Mouse (Mus musculus) Muller cell, postnatal 12 days (primary cell): ENCODE data around the gene Cnr1.

Source experiments
- DNase-seq: peaks from one replicate; pipeline ENCODE4 v3.0.0-alpha.2; 2015; ENCODE audit errors: inconsistent ontology term

The Cnr1 gene

DNA sequence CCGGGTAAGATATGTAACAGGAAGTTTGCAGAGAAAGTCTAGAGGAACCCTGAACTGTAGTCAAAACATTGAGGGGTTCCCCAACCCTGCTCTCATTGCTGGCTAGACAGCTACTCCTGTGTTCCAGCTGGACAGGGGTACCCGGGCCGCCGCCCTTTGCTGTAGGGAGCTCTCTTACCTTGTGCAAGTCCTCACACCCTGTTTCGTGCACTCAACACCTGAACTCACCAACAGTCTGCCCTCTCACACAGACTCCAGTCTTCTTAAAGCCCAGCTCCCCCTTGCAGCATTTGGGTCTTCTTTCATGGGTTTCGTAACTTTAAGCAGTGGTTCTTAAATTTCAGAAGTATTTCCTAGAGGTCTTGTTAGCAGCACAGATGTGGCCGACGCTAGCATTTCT, 7.0 kb downstream of the Cnr1 start:
- no peak for DNase-seq

GRCm38 (mm10) chr4:33941557-33941956, 17.2 kb downstream of the Cnr1 start:
- no peak for DNase-seq

DNA sequence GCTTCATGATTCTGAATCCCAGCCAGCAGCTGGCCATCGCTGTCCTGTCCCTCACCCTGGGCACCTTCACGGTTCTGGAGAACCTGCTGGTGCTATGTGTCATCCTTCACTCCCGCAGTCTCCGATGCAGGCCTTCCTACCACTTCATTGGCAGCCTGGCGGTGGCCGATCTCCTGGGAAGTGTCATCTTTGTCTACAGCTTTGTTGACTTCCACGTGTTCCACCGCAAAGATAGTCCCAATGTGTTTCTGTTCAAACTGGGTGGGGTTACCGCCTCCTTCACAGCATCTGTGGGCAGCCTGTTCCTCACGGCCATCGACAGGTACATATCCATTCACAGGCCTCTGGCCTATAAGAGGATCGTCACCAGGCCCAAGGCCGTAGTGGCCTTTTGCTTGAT, 19.5 kb downstream of the Cnr1 start:
- DNase-seq: no peak

DNA sequence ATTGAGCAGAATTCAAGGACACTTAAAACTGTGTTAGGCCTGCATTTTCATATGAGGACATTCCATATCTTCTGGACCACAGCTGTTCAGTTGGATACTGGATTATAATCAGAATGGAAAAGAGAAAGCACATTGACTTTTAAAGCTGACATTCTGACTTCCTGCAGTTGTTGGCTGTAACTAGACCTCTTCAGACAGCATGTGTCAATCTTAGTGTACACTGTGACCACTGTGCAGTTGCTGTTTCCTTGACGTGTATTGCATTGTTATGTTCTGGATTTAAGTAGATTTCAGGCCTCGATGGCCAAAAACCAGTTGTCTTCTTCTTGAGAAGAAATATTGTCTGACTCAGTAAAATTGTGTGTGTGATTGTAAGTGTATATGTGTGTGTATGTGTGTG, 21.3 kb downstream of the Cnr1 start:
- DNase-seq: no peak

- DNase-seq: peak; percentile 89
Observed at GRCm38 (mm10) chr4:33947584-33947983, 23.2 kb downstream of the Cnr1 start.

DNA sequence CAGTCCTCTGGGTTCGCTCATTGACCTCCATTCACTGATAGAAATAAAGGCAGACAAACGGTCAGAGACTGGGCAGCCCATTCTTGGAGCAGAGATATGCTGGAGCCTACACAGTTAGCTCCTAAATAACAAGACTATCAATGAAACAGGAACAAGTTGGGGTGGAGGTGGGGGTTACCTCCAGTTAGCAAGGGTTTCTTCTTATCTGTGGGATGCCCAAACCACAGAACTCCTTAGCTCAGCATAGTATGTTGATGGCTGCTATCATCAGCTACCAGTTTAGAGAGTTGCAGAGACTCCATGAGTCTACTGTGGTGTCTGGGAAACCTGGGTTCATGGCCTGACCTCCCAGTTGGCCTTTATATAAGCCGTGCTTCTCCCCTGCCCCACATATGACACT, 33.0 kb downstream of the Cnr1 start:
- DNase-seq: no peak

- no peak for DNase-seq
Observed at GRCm38 (mm10) chr4:33958515-33958914, 34.1 kb downstream of the Cnr1 start.

GRCm38 (mm10) chr4:33959841-33960240, 35.4 kb downstream of the Cnr1 start:
- no peak for DNase-seq

DNA sequence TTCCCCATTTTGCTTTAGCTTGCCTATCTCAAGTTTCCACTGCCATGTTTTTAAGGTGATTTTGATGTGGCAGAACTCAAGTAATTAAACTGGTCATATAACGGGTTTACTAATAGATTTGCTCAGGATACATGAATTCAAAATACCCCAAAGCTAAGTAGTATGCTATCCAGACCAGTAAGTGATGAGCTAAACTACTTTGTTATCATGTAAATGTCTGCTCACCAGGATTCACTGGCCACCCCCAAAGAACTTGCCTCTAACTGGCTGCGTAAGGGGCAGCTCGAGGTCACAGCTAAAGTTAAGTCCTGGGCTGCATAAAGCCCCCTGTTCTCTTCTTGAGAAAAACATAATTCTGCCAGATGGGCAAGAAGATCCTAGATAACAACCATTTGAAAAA, 46.3 kb downstream of the Cnr1 start:
- DNase-seq: no peak

DNA sequence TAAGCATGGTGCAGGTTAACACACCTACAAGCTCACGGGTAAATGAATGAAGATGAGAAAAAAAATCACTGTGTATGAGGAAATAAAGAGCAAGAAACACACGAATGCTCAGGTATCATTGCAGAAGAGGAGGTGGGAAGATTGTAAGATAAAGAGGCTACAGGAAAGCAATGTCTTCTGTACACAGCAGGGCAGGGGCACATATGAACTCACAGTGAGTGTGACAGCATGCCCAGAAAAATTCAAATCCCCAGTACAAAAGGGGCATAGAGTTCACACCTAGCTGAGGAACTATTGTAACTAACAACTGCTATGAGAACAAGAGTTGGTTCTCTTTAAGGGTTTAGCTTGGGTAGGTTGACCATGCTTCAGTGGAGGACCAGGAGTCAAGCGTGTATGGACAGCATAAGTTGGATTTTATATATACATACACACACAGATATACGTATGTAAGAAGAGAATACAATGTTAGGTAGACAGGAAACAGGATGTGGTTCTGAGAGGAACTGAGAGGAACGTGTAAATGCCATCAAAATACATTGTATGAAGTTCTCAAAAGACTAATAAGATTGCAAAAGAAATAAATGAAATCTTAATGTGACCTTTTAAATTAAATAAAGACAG, 64.2 kb downstream of the Cnr1 start:
- no peak for DNase-seq

DNA sequence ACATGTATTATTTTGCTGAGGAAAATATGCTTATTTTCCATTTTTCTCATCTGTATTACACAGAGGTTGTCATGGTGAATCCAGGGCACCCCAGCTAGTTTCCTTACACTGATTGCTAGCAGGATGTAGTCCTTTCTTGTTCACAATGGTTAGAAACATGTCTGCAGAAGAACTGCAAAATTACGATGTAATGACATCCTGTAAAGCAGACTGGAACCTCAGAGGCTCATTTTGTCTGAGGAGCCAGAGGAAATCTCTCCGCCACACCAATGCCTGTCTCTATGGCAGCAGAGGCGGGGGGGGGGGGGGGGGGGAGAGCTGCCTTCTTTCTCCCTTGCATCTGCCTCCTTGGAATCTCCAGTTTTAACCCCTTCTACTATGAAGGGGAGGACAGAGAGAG, 68.3 kb downstream of the Cnr1 start:
- DNase-seq: no peak

GRCm38 (mm10) chr4:33996382-33996781, 72.0 kb downstream of the Cnr1 start:
- no peak for DNase-seq
